Mouse (Mus musculus) limb, embryonic 15.5 days (tissue): Measurements from ENCODE around the gene Hnrnpul1. TPM values are rescaled to one million over a fixed set of nuclear protein-coding genes. Genes with fewer than 3 reads are reported as not detected.

Experiments used
- ATAC-seq: fragments of 200-750 bp; cut with Nextera tagmentation; 2 replicates; pipeline ENCODE4 v1.8.0; 2017; ENCODE audit warnings: low read depth, moderate TSS enrichment; ENCODE audit not compliant: insufficient number of reproducible peaks, low FRiP score, low TSS enrichment
- H3K27ac ChIP-seq: fragments of 300-500 bp; sonication (generic); 2 replicates; pipeline ENCODE4 v1.5.1; 2015; ENCODE audit warnings: moderate library complexity, mild to moderate bottlenecking, inconsistent platforms
- H3K27me3 ChIP-seq: fragments of 300-500 bp; sonication (generic); 2 replicates; pipeline ENCODE4 v1.6.1; 2015; ENCODE audit warnings: inconsistent platforms
- H3K36me3 ChIP-seq: fragments of 300-500 bp; sonication (generic); 2 replicates; pipeline ENCODE4 v1.6.1; 2015; ENCODE audit warnings: inconsistent platforms
- H3K4me1 ChIP-seq: fragments of 300-500 bp; sonication (generic); 2 replicates; pipeline ENCODE4 v1.6.1; 2015; ENCODE audit warnings: inconsistent platforms
- H3K4me2 ChIP-seq: fragments of 300-500 bp; sonication (generic); 2 replicates; pipeline ENCODE4 v1.6.1; 2015; ENCODE audit warnings: mild to moderate bottlenecking, inconsistent platforms
- H3K4me3 ChIP-seq: fragments of 300-500 bp; sonication (generic); 2 replicates; pipeline ENCODE4 v1.5.1; 2015; ENCODE audit warnings: mild to moderate bottlenecking, inconsistent platforms
- H3K9ac ChIP-seq: fragments of 300-500 bp; sonication (generic); 2 replicates; pipeline ENCODE4 v1.6.1; 2015; ENCODE audit warnings: inconsistent platforms
- H3K9me3 ChIP-seq: fragments of 300-500 bp; sonication (generic); 2 replicates; pipeline ENCODE4 v1.6.1; 2016; ENCODE audit warnings: inconsistent platforms
- WGBS: fragments of 180-500 bp; shearing (Covaris S2); methylation state at CpG from one replicate; pipeline ENCODE4 v1.1.7; 2015; 5-methylcytosine and 5-hydroxymethylcytosine counted together
- polyA plus RNA-seq: library from polyadenylated mRNA; unstranded; fragments of >200 nt; fragmentation: Nextera tagmentation; extraction: Ambion mirVana; gene quantifications from 2 replicates; pipeline ENCODE4 v1.2.1, GENCODE M21; 2015

Gene Hnrnpul1
- polyA plus RNA-seq, 1 experiment from 2014 or later = 53.7 TPM

DNA sequence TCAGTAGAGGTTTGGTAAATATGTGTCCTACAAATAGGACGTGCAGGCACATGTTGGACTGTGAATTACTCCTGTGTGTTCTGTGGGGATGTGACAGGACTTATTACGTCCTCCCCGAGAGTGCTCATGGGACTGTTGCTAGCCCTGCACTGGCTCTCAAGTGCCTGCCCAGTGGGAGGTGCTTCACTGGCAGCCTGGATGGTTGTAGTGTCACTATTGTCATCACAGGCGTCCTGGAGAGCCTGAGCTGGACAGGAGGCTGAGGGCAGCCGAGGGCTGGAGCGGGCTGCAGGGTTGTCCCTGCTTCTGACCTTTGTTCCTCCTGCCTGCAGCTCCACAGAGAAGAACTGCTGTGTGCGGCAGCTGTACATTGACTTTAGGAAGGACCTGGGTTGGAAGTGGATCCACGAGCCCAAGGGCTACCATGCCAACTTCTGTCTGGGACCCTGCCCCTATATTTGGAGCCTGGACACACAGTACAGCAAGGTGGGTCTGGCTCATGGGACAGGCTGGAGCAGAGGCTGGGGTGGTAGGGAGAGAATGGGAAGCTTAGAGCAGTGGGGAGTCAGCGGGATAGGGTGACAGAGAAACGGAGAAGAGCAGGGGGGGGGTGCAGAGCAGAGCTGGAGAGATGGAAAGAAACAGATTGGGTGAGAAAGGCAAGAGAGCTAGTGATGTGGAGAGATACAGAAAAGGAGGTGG, 50.6 kb downstream of the Hnrnpul1 start:
- no peak overlapping the region for H3K4me2 ChIP-seq
- 36% methylated on average over 10 of the region's 10 CpGs for WGBS
- H3K9me3 ChIP-seq = no peaks in the 10 kb centered on the region
- H3K27me3 ChIP-seq = peaks cover 15% of the 10 kb centered on the region
- ATAC-seq = no peak
- 0 out of 2 replicates have a peak, but pooled peaks cover 4% of the 10 kb centered on the region for H3K36me3 ChIP-seq
- no peak overlapping the region for H3K9ac ChIP-seq
- H3K4me1 ChIP-seq = peaks cover 26% of the 10 kb centered on the region
- H3K4me3 ChIP-seq = no peak overlapping the region
- no peak overlapping the region for H3K27ac ChIP-seq

DNA sequence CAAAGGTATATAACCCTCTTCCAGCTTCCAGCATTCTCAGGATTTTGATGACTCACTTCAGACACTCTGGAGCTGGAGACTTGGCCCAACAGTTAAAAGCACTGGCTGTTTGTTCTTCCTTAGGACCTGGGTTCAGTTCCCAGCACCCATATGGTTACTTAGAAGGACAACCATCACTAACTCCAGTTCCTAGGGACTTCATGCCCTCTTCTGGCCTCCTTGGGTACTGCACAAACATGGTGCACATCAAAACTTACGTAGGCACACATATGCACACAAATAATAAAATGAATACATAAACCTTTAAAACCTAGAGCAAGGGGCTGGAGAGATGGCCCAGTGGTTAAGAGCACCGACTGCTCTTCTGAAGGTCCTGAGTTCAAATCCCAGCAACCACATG, 52.2 kb downstream of the Hnrnpul1 start:
- no peaks in the 10 kb centered on the region for H3K9me3 ChIP-seq
- 88% methylated on average over 2 of the region's 2 CpGs for WGBS

DNA sequence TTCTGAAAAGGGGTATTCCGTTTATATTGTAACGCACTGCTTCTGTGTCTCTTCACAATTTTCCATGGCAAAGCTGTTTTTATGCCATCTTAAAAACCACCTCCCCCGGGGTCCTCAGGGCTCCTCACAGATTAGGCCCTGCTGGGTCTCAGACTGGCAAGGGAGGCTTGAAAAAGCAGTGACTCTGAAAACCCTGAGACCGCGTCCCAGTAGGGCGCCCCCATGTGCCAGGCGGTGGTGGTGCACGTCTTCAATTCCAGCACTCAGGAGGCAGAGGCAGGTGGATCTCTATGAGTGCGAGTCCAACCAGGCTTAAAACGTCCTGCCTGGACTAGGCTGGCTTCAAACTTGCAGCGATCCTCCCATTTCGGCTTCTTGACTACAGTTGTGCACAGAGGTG, 53.8 kb downstream of the Hnrnpul1 start:
- peaks cover 11% of the 10 kb centered on the region for H3K4me1 ChIP-seq
- H3K27ac ChIP-seq = no peak overlapping the region
- 78% methylated on average over 12 of the region's 12 CpGs for WGBS
- no peaks in the 10 kb centered on the region for H3K9me3 ChIP-seq
- peaks cover 8% of the 10 kb centered on the region; the same call in 1 of the 2 replicates for H3K36me3 ChIP-seq
- H3K4me2 ChIP-seq = no peak overlapping the region
- peaks cover 15% of the 10 kb centered on the region for H3K27me3 ChIP-seq
- ATAC-seq = no peak
- H3K9ac ChIP-seq = no peak overlapping the region
- H3K4me3 ChIP-seq = no peak overlapping the region

More for the DNA sequence above, 52.2 kb downstream of the Hnrnpul1 start:
- Histone ChIP-seq H3K4me2 (no peak overlapping the region), H3K4me3 (no peak overlapping the region), H3K27ac (no peak overlapping the region), H3K27me3 (peaks cover 15% of the 10 kb centered on the region), H3K4me1 (peaks cover 15% of the 10 kb centered on the region), H3K9ac (no peak overlapping the region), H3K36me3 (peaks cover 4% of the 10 kb centered on the region; the same call in 1 of the 2 replicates)
- no peak for ATAC-seq

DNA sequence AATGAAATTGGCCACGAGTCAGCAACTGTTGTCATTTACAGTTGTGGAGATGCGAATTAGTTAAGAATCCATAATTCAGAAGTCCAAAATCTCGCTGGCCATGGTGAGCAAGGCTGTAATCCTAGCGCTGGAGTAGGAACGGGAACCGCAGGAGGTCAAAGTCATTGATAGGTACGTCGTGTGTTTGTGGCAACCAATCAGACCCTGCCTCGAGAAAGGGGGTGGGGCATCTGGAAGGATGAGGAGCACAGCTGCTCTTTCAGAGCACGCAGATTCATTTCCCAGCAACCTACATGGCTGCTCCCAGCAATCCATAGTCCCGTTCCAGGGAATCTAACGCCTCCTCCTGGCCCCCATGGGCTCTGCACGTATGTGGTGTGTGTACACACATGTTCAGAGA, 54.7 kb downstream of the Hnrnpul1 start:
- no peak for ATAC-seq
- Histone ChIP-seq H3K4me1 (peaks cover 8% of the 10 kb centered on the region), H3K4me3 (no peak overlapping the region), H3K4me2 (no peak overlapping the region), H3K36me3 (peaks cover 12% of the 10 kb centered on the region; the same call in 1 of the 2 replicates), H3K9ac (no peak overlapping the region), H3K9me3 (no peaks in the 10 kb centered on the region), H3K27me3 (peaks cover 11% of the 10 kb centered on the region), H3K27ac (no peak overlapping the region)
- WGBS = 60% methylated on average over 13 of the region's 13 CpGs

DNA sequence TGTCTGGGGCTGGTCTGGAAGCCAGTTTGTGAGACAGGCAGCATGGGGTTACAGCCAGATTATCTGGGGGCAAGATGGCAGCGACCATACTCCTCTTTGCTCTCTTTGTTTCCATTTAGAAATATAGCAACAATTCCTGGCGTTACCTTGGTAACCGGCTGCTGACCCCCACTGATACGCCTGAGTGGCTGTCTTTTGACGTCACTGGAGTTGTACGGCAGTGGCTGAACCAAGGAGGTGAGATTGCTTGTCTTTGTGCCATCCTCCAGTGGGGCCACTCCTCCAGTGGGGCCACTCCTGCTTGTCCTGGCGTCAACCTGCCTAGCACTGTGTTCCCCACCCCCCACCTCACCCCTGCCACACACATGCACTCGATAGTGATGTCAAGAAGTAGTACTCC, 60.5 kb downstream of the Hnrnpul1 start:
- WGBS = 76% methylated on average over 8 of the region's 8 CpGs
- H3K27ac ChIP-seq = no peak overlapping the region
- H3K27me3 ChIP-seq = peaks cover 22% of the 10 kb centered on the region
- ATAC-seq = no peak
- no peak overlapping the region for H3K4me3 ChIP-seq
- H3K9me3 ChIP-seq = no peaks in the 10 kb centered on the region
- peaks cover 10% of the 10 kb centered on the region; the same call in 1 of the 2 replicates for H3K36me3 ChIP-seq
- peaks cover 8% of the 10 kb centered on the region for H3K4me1 ChIP-seq
- no peak overlapping the region for H3K4me2 ChIP-seq
- H3K9ac ChIP-seq = no peak overlapping the region

DNA sequence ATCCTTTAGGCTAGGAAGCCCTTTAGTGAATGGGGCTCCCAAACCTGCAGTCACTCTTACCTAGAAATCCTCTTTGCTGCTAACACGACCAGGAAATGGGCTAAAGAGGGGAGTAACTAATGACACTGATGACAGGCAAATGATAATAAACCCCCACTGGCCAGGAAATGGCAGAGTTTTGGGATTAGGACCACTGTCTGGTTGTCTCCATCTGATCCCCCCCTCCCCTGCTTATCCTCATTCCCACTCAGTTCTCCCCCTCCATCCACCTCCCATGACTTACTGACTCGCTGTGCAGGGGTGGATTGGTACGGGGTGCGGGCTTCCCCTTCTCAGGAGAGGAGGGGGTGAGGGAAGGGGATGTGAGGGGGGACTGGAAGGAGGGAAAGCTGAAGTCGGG, 64.5 kb downstream of the Hnrnpul1 start:
- Histone ChIP-seq H3K4me1 (peaks cover 38% of the 10 kb centered on the region), H3K4me3 (peak overlapping the region; percentile 67), H3K36me3 (peaks cover 2% of the 10 kb centered on the region; the same call in 1 of the 2 replicates), H3K4me2 (peak overlapping the region; percentile 81; the same call in 1 of the 2 replicates), H3K9ac (no peak overlapping the region), H3K27ac (no peak overlapping the region), H3K27me3 (peaks cover 49% of the 10 kb centered on the region), H3K9me3 (no peaks in the 10 kb centered on the region)
- no peak for ATAC-seq
- WGBS = 37% methylated on average over 5 of the region's 5 CpGs

DNA sequence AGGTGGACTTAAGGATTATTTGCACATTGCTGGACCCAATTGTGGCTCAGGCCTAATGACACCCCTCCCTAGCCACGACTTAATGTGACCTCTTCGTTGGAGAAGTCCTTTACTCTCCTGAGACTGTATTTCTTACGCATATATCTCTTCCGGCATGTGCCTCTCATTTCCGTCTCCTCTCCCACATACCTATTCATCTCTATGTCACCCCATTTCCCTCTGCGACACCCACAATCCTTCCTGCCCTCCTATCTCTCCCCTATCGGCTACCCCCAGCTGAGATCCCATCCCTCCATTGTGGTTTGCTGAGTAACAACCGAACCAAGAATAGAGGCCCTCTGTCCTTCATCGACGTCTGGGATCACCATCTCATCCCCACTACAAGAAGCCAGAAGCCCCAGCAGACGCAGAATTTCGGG, 64.9 kb downstream of the Hnrnpul1 start:
- H3K4me2 ChIP-seq = peak overlapping the region; percentile 81
- H3K4me1 ChIP-seq = peaks cover 38% of the 10 kb centered on the region
- 9% methylated on average over 12 of the region's 12 CpGs for WGBS
- H3K36me3 ChIP-seq = peaks cover 2% of the 10 kb centered on the region; the same call in 1 of the 2 replicates
- H3K27ac ChIP-seq = no peak overlapping the region
- H3K4me3 ChIP-seq = peak overlapping the region; percentile 67
- no peak overlapping the region for H3K9ac ChIP-seq
- no peaks in the 10 kb centered on the region for H3K9me3 ChIP-seq
- H3K27me3 ChIP-seq = peaks cover 49% of the 10 kb centered on the region
- no peak for ATAC-seq

DNA sequence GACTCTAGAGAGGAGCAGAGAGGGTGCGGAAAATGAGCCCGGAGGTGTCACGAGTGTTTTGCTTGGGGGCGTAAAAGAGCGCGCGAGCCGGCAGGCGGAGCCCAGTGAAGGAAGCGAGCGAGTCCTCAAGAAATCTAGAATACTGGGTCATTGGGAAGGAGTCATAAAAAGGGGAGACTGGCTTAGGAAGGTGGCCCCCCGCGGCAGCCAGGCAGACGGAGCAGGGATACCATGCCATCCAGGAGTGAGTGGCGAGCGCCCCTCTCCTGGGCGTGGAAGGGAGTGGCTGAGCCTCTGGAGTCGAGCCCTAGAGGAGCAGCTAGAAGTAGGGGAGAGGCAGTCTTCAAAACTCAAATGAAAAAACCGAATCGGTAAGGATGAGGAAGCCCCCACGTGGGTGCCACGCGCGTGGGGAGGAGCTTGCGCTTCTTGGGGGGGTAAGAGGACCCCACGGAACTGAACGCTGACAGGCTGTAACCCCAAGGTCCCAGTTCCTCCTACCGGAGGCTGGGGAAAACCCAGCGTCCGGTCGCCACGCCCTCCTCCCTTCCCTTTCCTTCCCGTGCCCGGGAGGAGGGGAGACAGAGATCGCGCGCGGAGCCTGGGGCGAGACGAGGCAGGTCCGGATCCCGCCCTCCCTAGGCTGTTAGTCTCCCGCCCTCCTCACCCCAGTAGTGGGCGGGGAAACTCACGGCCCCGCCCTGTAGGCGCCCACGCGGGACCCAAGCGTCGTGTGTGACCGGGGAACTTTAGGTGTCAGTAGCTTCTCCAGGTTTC, 65.6 kb downstream of the Hnrnpul1 start:
- Histone ChIP-seq H3K4me1 (peaks cover 38% of the 10 kb centered on the region), H3K36me3 (peaks cover 2% of the 10 kb centered on the region; the same call in 1 of the 2 replicates), H3K4me3 (peak overlapping the region; percentile 67), H3K4me2 (peak overlapping the region; percentile 81), H3K9me3 (no peaks in the 10 kb centered on the region), H3K27me3 (peaks cover 49% of the 10 kb centered on the region), H3K9ac (peak overlapping the region; percentile 34), H3K27ac (0 out of 2 replicates have a peak overlapping the region, but pooled peaks have one; percentile 76)
- WGBS = under 1% methylated on average over 52 of the region's 52 CpGs
- ATAC-seq = peak; percentile 25; the same call in 1 of the 2 replicates

DNA sequence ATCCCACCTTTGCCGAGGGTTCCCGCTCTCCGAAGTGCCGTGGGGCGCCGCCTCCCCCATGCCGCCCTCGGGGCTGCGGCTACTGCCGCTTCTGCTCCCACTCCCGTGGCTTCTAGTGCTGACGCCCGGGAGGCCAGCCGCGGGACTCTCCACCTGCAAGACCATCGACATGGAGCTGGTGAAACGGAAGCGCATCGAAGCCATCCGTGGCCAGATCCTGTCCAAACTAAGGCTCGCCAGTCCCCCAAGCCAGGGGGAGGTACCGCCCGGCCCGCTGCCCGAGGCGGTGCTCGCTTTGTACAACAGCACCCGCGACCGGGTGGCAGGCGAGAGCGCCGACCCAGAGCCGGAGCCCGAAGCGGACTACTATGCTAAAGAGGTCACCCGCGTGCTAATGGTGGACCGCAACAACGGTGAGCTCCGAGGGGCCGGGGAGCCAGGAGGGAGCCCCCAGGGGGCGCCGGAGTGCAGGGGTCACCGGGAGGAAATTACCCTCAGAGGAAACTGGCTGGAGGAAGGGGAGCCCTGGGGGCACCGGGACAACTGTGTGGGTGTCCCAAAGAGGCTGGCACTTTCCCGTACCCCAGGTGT, 66.7 kb downstream of the Hnrnpul1 start:
- Histone ChIP-seq H3K36me3 (peaks cover 2% of the 10 kb centered on the region; the same call in 1 of the 2 replicates), H3K9me3 (no peaks in the 10 kb centered on the region), H3K27me3 (peaks cover 49% of the 10 kb centered on the region), H3K9ac (peak overlapping the region; percentile 69), H3K4me1 (peaks cover 38% of the 10 kb centered on the region), H3K4me2 (peak overlapping the region; percentile 81), H3K27ac (peak overlapping the region; percentile 76; the same call in 1 of the 2 replicates), H3K4me3 (peak overlapping the region; percentile 67)
- ATAC-seq = no peak
- under 1% methylated on average over 47 of the region's 47 CpGs for WGBS

DNA sequence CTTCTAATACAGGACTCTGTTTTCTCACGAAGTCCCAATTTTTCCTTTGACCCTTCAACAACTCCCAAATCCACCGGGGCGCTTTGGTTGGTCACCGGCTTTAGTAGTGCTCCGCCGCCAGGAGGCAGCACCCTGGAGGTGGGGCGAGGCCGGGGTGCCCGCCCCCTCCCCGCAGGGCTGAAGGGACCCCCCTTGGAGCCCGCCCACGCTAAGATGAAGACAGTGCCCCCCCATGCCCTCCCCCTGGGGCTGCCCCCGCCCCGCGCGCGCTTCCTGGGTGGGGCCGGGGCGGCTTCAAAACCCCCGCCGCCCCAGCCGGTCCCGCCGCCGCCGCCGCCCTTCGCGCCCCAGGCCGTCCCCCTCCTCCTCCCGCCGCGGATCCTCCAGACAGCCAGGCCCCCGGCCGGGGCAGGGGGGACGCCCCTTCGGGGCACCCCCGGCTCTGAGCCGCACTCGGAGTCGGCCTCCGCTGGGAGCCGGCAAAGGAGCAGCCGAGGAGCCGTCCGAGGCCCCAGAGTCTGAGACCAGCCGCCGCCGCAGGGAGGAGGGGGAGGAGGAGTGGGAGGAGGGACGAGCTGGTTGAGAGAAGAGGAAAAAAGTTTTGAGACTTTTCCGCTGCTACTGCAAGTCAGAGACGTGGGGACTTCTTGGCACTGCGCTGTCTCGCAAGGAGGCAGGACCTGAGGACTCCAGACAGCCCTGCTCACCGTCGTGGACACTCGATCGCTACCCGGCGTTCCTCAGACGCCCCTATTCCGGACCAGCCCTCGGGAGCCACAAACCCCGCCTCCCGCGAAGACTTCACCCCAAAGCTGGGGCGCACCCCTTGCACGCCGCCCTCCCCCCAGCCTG, 67.7 kb downstream of the Hnrnpul1 start, which contains the start of gene Tgfb1:
TSS of gene Tgfb1 (plus strand) at position 323 of the 852 bp plus-strand sequence.
- H3K4me3 ChIP-seq = peak within 1 kb of the TSS; percentile 67
- H3K9ac ChIP-seq = peak within 1 kb of the TSS; percentile 69
- under 1% methylated on average over 52 of the region's 69 CpGs for WGBS
- H3K4me1 ChIP-seq = peaks cover 39% of the 10 kb centered on the region
- H3K27ac ChIP-seq = peak within 1 kb of the TSS; percentile 76
- H3K9me3 ChIP-seq = no peaks in the 10 kb centered on the region
- peak within 1 kb of the TSS; percentile 81 for H3K4me2 ChIP-seq
- ATAC-seq = peak; percentile 53; the same call in 1 of the 2 replicates
- H3K36me3 ChIP-seq = no peaks in the 10 kb centered on the region; the same call in 1 of the 2 replicates
- peaks cover 49% of the 10 kb centered on the region for H3K27me3 ChIP-seq
